Mouse (Mus musculus): Measurements from ENCODE around the gene Wdr1. TPM values are rescaled to one million over a fixed set of nuclear protein-coding genes. Genes with fewer than 3 reads are reported as not detected.

Wdr1 gene
- 100 to 1,000 TPM; 304 to 316 TPM for total RNA-seq (2023)

DNA sequence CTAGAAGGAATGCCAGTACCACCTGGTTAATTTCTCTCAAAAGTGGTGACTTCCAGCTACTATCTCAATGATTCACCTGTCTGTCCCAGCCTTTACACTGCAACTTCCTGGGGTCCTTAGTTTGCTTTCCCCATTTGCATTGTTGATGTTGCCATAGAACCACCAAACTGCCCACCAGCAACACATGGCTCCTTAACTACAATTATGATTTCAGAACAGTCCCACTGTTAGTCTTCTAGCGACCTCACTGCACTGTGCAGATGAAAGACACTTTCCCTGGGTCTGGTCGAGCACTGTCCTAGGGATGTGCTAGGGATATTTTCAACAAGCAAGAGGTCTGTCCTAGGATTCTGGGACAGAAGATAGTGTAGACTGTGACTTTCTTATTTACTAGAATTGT is at the start of gene Wdr1:
Gene Wdr1 (minus strand): TSS at position 101 of the 400 bp plus-strand sequence.

DNA sequence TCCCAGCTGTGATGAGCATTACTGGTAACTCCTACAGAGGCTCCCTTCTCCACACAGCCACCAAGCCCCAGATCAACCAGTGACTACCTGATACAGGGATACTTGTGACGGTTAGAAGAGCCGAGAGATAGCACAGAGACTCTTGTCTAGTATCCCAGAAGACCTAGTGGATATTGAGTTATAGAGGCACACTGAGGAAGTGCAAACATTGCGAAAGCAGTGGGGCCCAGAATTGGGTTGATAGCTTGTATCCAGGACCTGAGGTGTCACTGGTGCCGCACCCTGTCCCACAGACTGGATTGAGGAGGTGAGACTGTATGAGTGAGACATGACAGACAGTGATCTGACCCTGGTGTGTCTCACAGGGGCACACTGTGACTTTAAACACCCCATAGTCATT is 60.0 kb downstream of the Wdr1 start, which contains the start of gene Slc2a9:
Gene Slc2a9 (minus strand): TSS at position 152 of the 400 bp plus-strand sequence.

Other genes with a start within 250 kb of the Wdr1 start
- not detected for gene Drd5, start 243.9 kb downstream of the Wdr1 start, total RNA-seq (2023)
- 10 to 100 TPM; 33.5 to 34.4 TPM for gene Slc2a9, start 60.1 kb downstream of the Wdr1 start, total RNA-seq (2023)
- gene Zfp518b, start 121.6 kb upstream of the Wdr1 start, total RNA-seq (2023) = 1 to 10 TPM; 4.7 to 4.8 TPM